Mouse (Mus musculus) small intestine, adult 2 months (tissue): ENCODE measurements around the gene D630036H23Rik. TPM values are rescaled to one million over a fixed set of nuclear protein-coding genes. Genes with fewer than 3 reads are reported as not detected.

Source experiments
- H3K27ac ChIP-seq: fragments of 200-500 bp; 2 replicates; pipeline ENCODE4 v1.5.1; 2012; ENCODE audit warnings: low read depth, low read length, control low read depth, inconsistent platforms; ENCODE audit not compliant: insufficient read depth
- H3K27me3 ChIP-seq: fragments of 200-500 bp; 2 replicates; pipeline ENCODE4 v1.6.1; 2012; ENCODE audit warnings: mild to moderate bottlenecking, moderate library complexity, low read length, inconsistent platforms; ENCODE audit not compliant: control insufficient read depth, insufficient read depth
- H3K36me3 ChIP-seq: fragments of 200-500 bp; 2 replicates; pipeline ENCODE4 v1.6.1; 2012; ENCODE audit warnings: mild to moderate bottlenecking, low read length, control low read depth, inconsistent platforms; ENCODE audit not compliant: control insufficient read depth, insufficient read depth
- H3K4me1 ChIP-seq: fragments of 200-500 bp; 2 replicates; pipeline ENCODE4 v1.6.1; 2012; ENCODE audit warnings: low read length, inconsistent platforms, mixed read lengths; ENCODE audit not compliant: control insufficient read depth, insufficient read depth, insufficient read length
- H3K4me3 ChIP-seq: fragments of 200-500 bp; 2 replicates; pipeline ENCODE4 v1.5.1; 2012; ENCODE audit warnings: low read depth, mild to moderate bottlenecking, control low read depth, inconsistent platforms, low read length, moderate library complexity
- CTCF ChIP-seq: fragments of 200-500 bp; IDR thresholded peaks from 2 replicates; pipeline ENCODE4 v1.5.1; 2012; ENCODE audit warnings: low read depth, mild to moderate bottlenecking, control low read depth, inconsistent platforms, low read length, moderate library complexity, mixed read lengths; ENCODE audit not compliant: insufficient replicate concordance, insufficient read length; ENCODE audit errors: extremely low read depth
- POLR2A ChIP-seq: fragments of 200-500 bp; IDR thresholded peaks from 2 replicates; pipeline ENCODE4 v1.6.1; 2012; ENCODE audit warnings: low read depth, mild to moderate bottlenecking, control low read depth, inconsistent platforms, low read length, moderate library complexity
- WGBS: fragments of 180-500 bp; shearing (Covaris S2); methylation state at CpG from one replicate; pipeline ENCODE4 v1.1.7; 2018; 5-methylcytosine and 5-hydroxymethylcytosine counted together
- polyA plus RNA-seq: library from polyadenylated mRNA; depleted of rRNA; stranded (reverse); fragments of >200 nt; gene quantifications from 2 replicates; pipeline ENCODE4 v1.2.3, GENCODE M21; 2012; rRNA removed

The D630036H23Rik gene
- 0.56 and 1.2 TPM in 2 replicates for polyA plus RNA-seq

DNA sequence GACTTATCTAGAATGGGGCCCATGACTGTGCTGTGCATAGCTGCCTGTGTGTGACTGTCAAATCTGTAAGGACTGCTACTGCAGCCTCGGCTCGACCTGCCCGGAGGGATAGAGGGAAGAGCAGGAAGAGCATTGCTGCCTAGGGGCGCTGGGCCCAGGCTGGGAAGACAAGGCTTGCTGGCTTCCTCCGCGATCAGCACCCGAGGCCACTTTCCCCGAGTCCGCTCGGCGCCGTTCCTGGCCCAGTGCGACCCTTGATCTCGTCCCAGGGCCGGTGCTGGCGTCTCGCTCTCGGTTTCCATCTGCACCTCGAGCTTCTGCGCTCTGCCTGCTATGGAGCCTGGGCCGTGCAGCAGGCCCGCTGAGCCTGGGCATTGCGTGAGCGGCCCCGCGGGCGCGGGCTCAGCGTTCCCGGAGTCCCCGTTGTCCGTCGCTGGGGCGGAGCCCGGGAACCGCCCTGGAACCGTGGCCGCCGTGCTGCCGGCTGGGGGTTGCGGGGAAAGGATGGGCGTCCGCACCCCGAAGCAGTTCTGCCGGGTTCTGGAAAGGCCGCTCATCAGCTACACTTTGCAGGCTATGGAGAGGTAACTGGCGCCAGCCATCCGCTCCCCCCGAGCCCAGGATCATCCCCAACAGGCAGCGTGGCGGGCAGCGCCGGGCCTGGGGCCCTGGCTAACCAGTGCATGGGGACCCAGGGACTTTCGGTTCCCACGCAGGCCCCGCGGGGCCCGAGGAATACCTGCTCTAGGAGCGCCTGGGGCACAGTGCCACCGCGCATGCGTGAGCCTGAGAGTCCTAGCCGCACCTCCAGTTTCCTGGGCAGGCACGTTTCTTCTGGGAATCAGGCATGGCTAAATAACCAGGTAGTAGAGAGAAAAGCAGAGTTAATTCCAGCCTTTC, at the start of gene D630036H23Rik, which contains the start of gene Ispd:
D630036H23Rik (minus strand) TSS at position 741 of the 900 bp plus-strand sequence.
Ispd (plus strand) TSS at position 10 of the 900 bp plus-strand sequence.
- H3K4me1 ChIP-seq, result peaks cover 5% of the 10 kb centered on the region; the same call in 1 of the 2 replicates
- TF ChIP-seq POLR2A (peak; percentile 82), CTCF (no peak)
- H3K27me3 ChIP-seq, result no peaks in the 10 kb centered on the region
- no peaks in the 10 kb centered on the region for H3K36me3 ChIP-seq
- H3K4me3 ChIP-seq, result peak within 1 kb of the TSS; percentile 80
- under 1% methylated on average over 64 of the region's 64 CpGs for WGBS
- peak within 1 kb of the TSS; percentile 97 for H3K27ac ChIP-seq

- no peaks in the 10 kb centered on the region for H3K27me3 ChIP-seq
- no peaks in the 10 kb centered on the region for H3K36me3 ChIP-seq
- 76% methylated on average over 15 of the region's 15 CpGs for WGBS
- H3K4me1 ChIP-seq, result no peaks in the 10 kb centered on the region
- no peak for TF ChIP-seq POLR2A
- TF ChIP-seq CTCF, result no peak
- H3K27ac ChIP-seq, result no peak overlapping the region
- no peak overlapping the region for H3K4me3 ChIP-seq
Measured at GRCm38 (mm10) chr12:36426163-36427045, 44.4 kb upstream of the D630036H23Rik start.

GRCm38 (mm10) chr12:36425258-36425657, 43.3 kb upstream of the D630036H23Rik start:
- no peaks in the 10 kb centered on the region for H3K36me3 ChIP-seq
- H3K27me3 ChIP-seq, result no peaks in the 10 kb centered on the region
- H3K4me1 ChIP-seq, result no peaks in the 10 kb centered on the region
- WGBS, result 93% methylated on average over 7 of the region's 7 CpGs
- TF ChIP-seq CTCF, result no peak
- TF ChIP-seq POLR2A, result no peak
- H3K27ac ChIP-seq, result no peak overlapping the region
- no peak overlapping the region for H3K4me3 ChIP-seq

DNA sequence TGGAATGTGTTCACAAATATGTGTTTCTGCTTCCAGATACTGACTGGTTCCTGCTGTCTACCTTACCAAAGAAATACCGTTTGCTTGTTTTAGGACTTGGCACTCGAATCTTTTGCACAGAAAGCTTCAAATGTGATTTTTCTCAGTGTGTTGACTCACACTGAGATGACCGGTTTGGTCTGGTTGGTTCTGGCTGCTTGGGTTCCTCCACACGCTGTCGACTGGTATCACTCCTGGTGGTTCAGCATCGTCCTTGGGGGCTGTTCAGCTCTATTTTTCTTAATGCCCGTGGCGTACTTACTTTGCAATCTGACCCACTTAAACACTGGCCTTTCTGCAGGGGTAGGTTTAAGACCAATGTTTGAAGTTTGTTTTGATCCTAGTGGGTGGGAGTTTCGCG, 41.7 kb upstream of the D630036H23Rik start:
- H3K4me1 ChIP-seq, result no peaks in the 10 kb centered on the region
- WGBS, result 82% methylated on average over 10 of the region's 10 CpGs
- H3K27me3 ChIP-seq, result no peaks in the 10 kb centered on the region
- H3K4me3 ChIP-seq, result no peak overlapping the region
- no peaks in the 10 kb centered on the region for H3K36me3 ChIP-seq
- no peak overlapping the region for H3K27ac ChIP-seq
- no peak for TF ChIP-seq POLR2A
- no peak for TF ChIP-seq CTCF

- TF ChIP-seq CTCF (no peak), POLR2A (no peak)
- 61% methylated on average over 2 of the region's 2 CpGs for WGBS
- Histone ChIP-seq H3K4me3 (no peak overlapping the region), H3K4me1 (no peaks in the 10 kb centered on the region), H3K27ac (no peak overlapping the region), H3K36me3 (no peaks in the 10 kb centered on the region), H3K27me3 (no peaks in the 10 kb centered on the region)
Measured at GRCm38 (mm10) chr12:36395115-36395514, 13.1 kb upstream of the D630036H23Rik start.

- WGBS, result 88% methylated on average over 4 of the region's 4 CpGs
- no peaks in the 10 kb centered on the region for H3K36me3 ChIP-seq
- H3K27ac ChIP-seq, result no peak overlapping the region
- H3K4me3 ChIP-seq, result no peak overlapping the region
- no peaks in the 10 kb centered on the region for H3K27me3 ChIP-seq
- TF ChIP-seq POLR2A (no peak), CTCF (no peak)
- H3K4me1 ChIP-seq, result no peaks in the 10 kb centered on the region
Measured at GRCm38 (mm10) chr12:36386991-36387390, 5.0 kb upstream of the D630036H23Rik start.

DNA sequence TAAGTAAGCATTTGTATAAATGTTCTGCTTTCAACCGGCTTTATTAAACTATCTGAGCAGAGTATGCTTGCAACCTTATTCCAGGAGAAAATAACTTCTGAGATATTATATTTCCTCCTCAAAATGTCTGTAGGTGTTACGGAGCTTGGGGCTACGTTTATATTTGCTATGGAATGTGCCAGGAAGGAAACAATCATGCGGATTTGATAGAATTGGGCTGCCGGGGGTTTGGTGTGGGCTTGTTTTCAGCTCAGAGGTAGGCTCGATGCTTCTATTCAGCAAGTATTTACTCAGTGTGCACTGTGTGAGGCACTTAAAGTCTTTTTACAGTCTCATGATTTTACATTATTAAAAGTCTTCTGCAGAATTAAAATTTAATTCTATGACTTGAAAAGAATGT, 3.4 kb upstream of the D630036H23Rik start:
- peaks cover 5% of the 10 kb centered on the region; the same call in 1 of the 2 replicates for H3K4me1 ChIP-seq
- WGBS, result 74% methylated on average over 6 of the region's 6 CpGs
- no peak overlapping the region for H3K27ac ChIP-seq
- H3K36me3 ChIP-seq, result no peaks in the 10 kb centered on the region
- no peak overlapping the region for H3K4me3 ChIP-seq
- TF ChIP-seq CTCF (no peak), POLR2A (no peak)
- H3K27me3 ChIP-seq, result no peaks in the 10 kb centered on the region
